Mouse (Mus musculus): Measurements from ENCODE around the gene Trmt10b. TPM values are rescaled to one million over a fixed set of nuclear protein-coding genes. Genes with fewer than 3 reads are reported as not detected.

Gene Trmt10b
- total and polyA plus RNA-seq, 3 experiments: 9.9 to 19.7 TPM; not detected in 1

- TF ChIP-seq GATA1 (IDR thresholded peaks at IDR 0.05; ENCODE audit: low read depth, low read length): no peak
- no peak for TF ChIP-seq ZKSCAN1 (IDR thresholded peaks at IDR 0.05; ENCODE audit: low read depth, low read length)
- TF ChIP-seq ETS1 (IDR thresholded peaks at IDR 0.05; ENCODE audit: low read depth, low read length): no peak
- no peak for TF ChIP-seq GABPA (IDR thresholded peaks at IDR 0.05; ENCODE audit: low read depth, low read length)
- no peak for TF ChIP-seq JUND (IDR thresholded peaks at IDR 0.05; ENCODE audit: low read depth, low read length)
- TF ChIP-seq NELFE (IDR thresholded peaks at IDR 0.05; ENCODE audit: low read depth, low read length): no peak
- no peak for TF ChIP-seq E2F4 (IDR thresholded peaks at IDR 0.05; ENCODE audit: borderline replicate concordance, low read depth, low read length)
- TF ChIP-seq ELF1 (IDR thresholded peaks at IDR 0.05; ENCODE audit: low read depth, low read length): no peak
- no peak for TF ChIP-seq CHD1 (IDR thresholded peaks at IDR 0.05; ENCODE audit: low read depth, low read length)
- TF ChIP-seq TBP (IDR thresholded peaks at IDR 0.05; ENCODE audit: low read depth, low read length): no peak
- TF ChIP-seq USF2 (IDR thresholded peaks at IDR 0.05; ENCODE audit: borderline replicate concordance in 1 of 2, insufficient read depth in 1 of 2, low read depth in 1 of 2, low read length in 2 of 2): no peak
- TF ChIP-seq POLR2AphosphoS2 (IDR thresholded peaks at IDR 0.05; ENCODE audit: low read length): no peak
- H3K27ac ChIP-seq (ENCODE audit: control insufficient read depth, low read depth, low read length): no peak overlapping the region
- H3K36me3 ChIP-seq (ENCODE audit: control insufficient read depth in 1 of 2, insufficient read depth in 2 of 2, low read length in 2 of 2): peaks cover 0 to 7% of the 10 kb centered on the region in 2 experiments; a peak in 2 of 4 replicates
- H3K27me3 ChIP-seq (ENCODE audit: control insufficient read depth in 1 of 2, insufficient read depth in 2 of 2, low read length in 2 of 2): peaks cover 0 to 5% of the 10 kb centered on the region in 2 experiments; a peak in 3 of 4 replicates
- DNase-seq (ENCODE audit: low read depth, low spot score): peak; percentile 78
- no peak overlapping the region for H3K9ac ChIP-seq (ENCODE audit: control insufficient read depth, low read depth, low read length, poor library complexity, severe bottlenecking)
- H3K9me3 ChIP-seq (replicated peaks; ENCODE audit: insufficient read depth, low read length): no peaks in the 10 kb centered on the region
- 0 out of 4 replicates have a peak, but pooled peaks cover 0 to 8% of the 10 kb centered on the region in 2 experiments for H3K4me1 ChIP-seq (ENCODE audit: control insufficient read depth in 1 of 2, insufficient read depth in 2 of 2, low read length in 2 of 2)
- H3K79me2 ChIP-seq (ENCODE audit: control insufficient read depth, insufficient read depth, low read length, poor library complexity): no peaks in the 10 kb centered on the region
- H3K4me3 ChIP-seq (ENCODE audit: control insufficient read depth in 1 of 2, insufficient read depth in 1 of 2, low read depth in 2 of 2, low read length in 2 of 2): no peak overlapping the region
Observed at GRCm38 (mm10) chr4:45332466-45332865, 35.5 kb downstream of the Trmt10b start.

GRCm38 (mm10) chr4:45341226-45341625 is 44.3 kb downstream of the Trmt10b start:
- Histone ChIP-seq H3K79me2 (ENCODE audit: control insufficient read depth, insufficient read depth, low read length, poor library complexity) (peaks cover 22% of the 10 kb centered on the region), H3K4me3 (ENCODE audit: control insufficient read depth in 1 of 2, insufficient read depth in 1 of 2, low read depth in 2 of 2, low read length in 2 of 2) (peak overlapping the region; percentile 63 to 96), H3K9ac (ENCODE audit: control insufficient read depth, low read depth, low read length, poor library complexity, severe bottlenecking) (peak overlapping the region; percentile 70), H3K36me3 (ENCODE audit: control insufficient read depth in 1 of 2, insufficient read depth in 2 of 2, low read length in 2 of 2) (peaks cover 2 to 13% of the 10 kb centered on the region in 2 experiments; a peak in 3 of 4 replicates), H3K27ac (ENCODE audit: control insufficient read depth, low read depth, low read length) (no peak overlapping the region), H3K4me1 (ENCODE audit: control insufficient read depth in 1 of 2, insufficient read depth in 2 of 2, low read length in 2 of 2) (peaks cover 8 to 14% of the 10 kb centered on the region in 2 experiments), H3K9me3 (replicated peaks; ENCODE audit: insufficient read depth, low read length) (no peaks in the 10 kb centered on the region), H3K27me3 (ENCODE audit: control insufficient read depth in 1 of 2, insufficient read depth in 2 of 2, low read length in 2 of 2) (peaks cover 0 to 1% of the 10 kb centered on the region in 2 experiments; a peak in 1 of 4 replicates)
- peak; percentile 54 for DNase-seq (ENCODE audit: low read depth, low spot score)
- TF ChIP-seq MYB (IDR thresholded peaks at IDR 0.05; ENCODE audit: low read depth, low read length) (no peak), ZKSCAN1 (IDR thresholded peaks at IDR 0.05; ENCODE audit: low read depth, low read length) (no peak), CHD2 (IDR thresholded peaks at IDR 0.05; ENCODE audit: low read length) (no peak), BHLHE40 (IDR thresholded peaks at IDR 0.05; ENCODE audit: borderline replicate concordance, low read depth, low read length) (no peak), KAT2A (conservative IDR thresholded peaks at IDR 0.05; ENCODE audit: low read depth, low read length) (no peak), ETS1 (IDR thresholded peaks at IDR 0.05; ENCODE audit: low read depth, low read length) (no peak), ZC3H11A (IDR thresholded peaks at IDR 0.05; ENCODE audit: low read depth, low read length) (no peak), USF2 (IDR thresholded peaks at IDR 0.05; ENCODE audit: borderline replicate concordance in 1 of 2, insufficient read depth in 1 of 2, low read depth in 1 of 2, low read length in 2 of 2) (no peak), GABPA (IDR thresholded peaks at IDR 0.05; ENCODE audit: low read depth, low read length) (no peak), TBP (IDR thresholded peaks at IDR 0.05; ENCODE audit: low read depth, low read length) (no peak), HCFC1 (IDR thresholded peaks at IDR 0.05; ENCODE audit: low read depth, low read length) (no peak), JUND (IDR thresholded peaks at IDR 0.05; ENCODE audit: low read depth, low read length) (no peak), SIN3A (IDR thresholded peaks at IDR 0.05; ENCODE audit: low read length) (no peak), NRF1 (IDR thresholded peaks at IDR 0.05; ENCODE audit: insufficient read depth, low read depth, low read length, poor library complexity, severe bottlenecking) (no peak), MAZ (IDR thresholded peaks at IDR 0.05; ENCODE audit: low read depth, low read length) (no peak), POLR2AphosphoS5 (IDR thresholded peaks at IDR 0.05; ENCODE audit: borderline replicate concordance, low read depth, low read length) (no peak), POLR2A (IDR thresholded peaks at IDR 0.05; ENCODE audit: control insufficient read depth in 1 of 2, insufficient read depth in 1 of 2, low read depth in 1 of 2, low read length in 2 of 2, poor library complexity in 1 of 2) (no peak), MEF2A (IDR thresholded peaks at IDR 0.05; ENCODE audit: extremely low read depth, insufficient replicate concordance, low read depth, low read length, poor library complexity, severe bottlenecking) (no peak), TAL1 (IDR thresholded peaks at IDR 0.05; ENCODE audit: low read length) (no peak)

Data from MEL (cell line).